Mouse (Mus musculus) liver, embryonic 14.5 days (tissue): ENCODE measurements around the gene Nfia. TPM values are rescaled to one million over a fixed set of nuclear protein-coding genes. Genes with fewer than 3 reads are reported as not detected.
A peak's percentile ranks its signal among the peaks of the same experiment; 100 is the strongest.

ENCODE experiments used
- ATAC-seq: fragments of 200-750 bp; cut with Nextera tagmentation; 2 replicates; pipeline ENCODE4 v1.8.0; 2017; ENCODE audit warnings: moderate number of reproducible peaks, mild to moderate bottlenecking, moderate library complexity; ENCODE audit not compliant: insufficient read depth
- DNase-seq, 3 experiments: peaks; one replicate each; pipeline ENCODE4 v3.0.0-alpha.2; 2012 to 2013; ENCODE audit warnings: low read depth in 3 of 3, low spot score in 3 of 3
- H3K27ac ChIP-seq: fragments of 300-500 bp; sonication (generic); 2 replicates; pipeline ENCODE4 v1.5.1; 2014; ENCODE audit warnings: moderate library complexity, mild to moderate bottlenecking, control low read depth, inconsistent platforms
- H3K27me3 ChIP-seq: fragments of 300-500 bp; sonication (generic); 2 replicates; pipeline ENCODE4 v1.6.1; 2014; ENCODE audit warnings: mild to moderate bottlenecking, low read length, moderate library complexity; ENCODE audit not compliant: control insufficient read depth, insufficient read depth
- H3K36me3 ChIP-seq: fragments of 300-500 bp; sonication (generic); replicated peaks from 2 replicates; pipeline ENCODE4 v1.6.1; 2014; ENCODE audit warnings: low read depth; ENCODE audit not compliant: control insufficient read depth, insufficient read depth
- H3K4me1 ChIP-seq, 2 experiments: fragments of 200-500 bp in 1 of 2; fragments of 300-500 bp in 1 of 2; sonication (generic) in 1 of 2; replicated peaks; 2 replicates each; pipeline ENCODE4 v1.6.1; 2012 to 2014; ENCODE audit warnings: antibody characterized with exemption in 1 of 2, inconsistent platforms in 1 of 2, low read length in 1 of 2; ENCODE audit not compliant: control insufficient read depth in 2 of 2, insufficient read depth in 2 of 2
- H3K4me2 ChIP-seq: fragments of 300-500 bp; sonication (generic); 2 replicates; pipeline ENCODE4 v1.6.1; 2014; ENCODE audit warnings: low read depth, mild to moderate bottlenecking, control low read depth, moderate library complexity
- H3K4me3 ChIP-seq, 2 experiments: fragments of 200-500 bp in 1 of 2; fragments of 300-500 bp in 1 of 2; sonication (generic) in 1 of 2; 2 replicates each; pipeline ENCODE4 v1.5.1; 2012 to 2014; ENCODE audit warnings: low read depth in 2 of 2, low read length in 2 of 2, mild to moderate bottlenecking in 2 of 2, control low read depth in 1 of 2, inconsistent platforms in 1 of 2, moderate library complexity in 1 of 2; ENCODE audit not compliant: insufficient read depth in 1 of 2
- H3K9ac ChIP-seq: fragments of 300-500 bp; sonication (generic); replicated peaks from 2 replicates; pipeline ENCODE4 v1.6.1; 2014; ENCODE audit warnings: mild to moderate bottlenecking, control low read depth, moderate library complexity
- H3K9me3 ChIP-seq: fragments of 300-500 bp; sonication (generic); 2 replicates; pipeline ENCODE4 v1.6.1; 2016; ENCODE audit warnings: low read length, mixed read lengths; ENCODE audit not compliant: control insufficient read depth
- CTCF ChIP-seq: IDR thresholded peaks from 2 replicates; pipeline ENCODE4 v1.5.1; 2016; ENCODE audit warnings: antibody characterized with exemption, low read depth, control low read depth
- EP300 ChIP-seq: IDR thresholded peaks from 2 replicates; pipeline ENCODE4 v1.6.1; 2016; ENCODE audit warnings: antibody characterized with exemption, low read depth
- WGBS: fragments of 180-500 bp; shearing (Covaris S2); extraction: QIAGEN DNeasy Blood & Tissue Kit; methylation state at CpG from one replicate; pipeline ENCODE4 v1.1.7; 2014; ENCODE audit not compliant: insufficient replicate concordance; 5-methylcytosine and 5-hydroxymethylcytosine counted together
- polyA plus RNA-seq, 2 experiments: library from polyadenylated mRNA; depleted of rRNA in 1 of 2; stranded (reverse) in 1 of 2; unstranded in 1 of 2; fragments of >200 nt; fragmentation: Nextera tagmentation in 1 of 2; extraction: Ambion mirVana in 1 of 2; gene quantifications; 2 replicates each; pipeline versions ENCODE4 v1.2.1 to v1.2.3; 2012 to 2014

Gene Nfia
- polyA plus RNA-seq, 2 experiments: 1.0 to 2.6 TPM

DNA sequence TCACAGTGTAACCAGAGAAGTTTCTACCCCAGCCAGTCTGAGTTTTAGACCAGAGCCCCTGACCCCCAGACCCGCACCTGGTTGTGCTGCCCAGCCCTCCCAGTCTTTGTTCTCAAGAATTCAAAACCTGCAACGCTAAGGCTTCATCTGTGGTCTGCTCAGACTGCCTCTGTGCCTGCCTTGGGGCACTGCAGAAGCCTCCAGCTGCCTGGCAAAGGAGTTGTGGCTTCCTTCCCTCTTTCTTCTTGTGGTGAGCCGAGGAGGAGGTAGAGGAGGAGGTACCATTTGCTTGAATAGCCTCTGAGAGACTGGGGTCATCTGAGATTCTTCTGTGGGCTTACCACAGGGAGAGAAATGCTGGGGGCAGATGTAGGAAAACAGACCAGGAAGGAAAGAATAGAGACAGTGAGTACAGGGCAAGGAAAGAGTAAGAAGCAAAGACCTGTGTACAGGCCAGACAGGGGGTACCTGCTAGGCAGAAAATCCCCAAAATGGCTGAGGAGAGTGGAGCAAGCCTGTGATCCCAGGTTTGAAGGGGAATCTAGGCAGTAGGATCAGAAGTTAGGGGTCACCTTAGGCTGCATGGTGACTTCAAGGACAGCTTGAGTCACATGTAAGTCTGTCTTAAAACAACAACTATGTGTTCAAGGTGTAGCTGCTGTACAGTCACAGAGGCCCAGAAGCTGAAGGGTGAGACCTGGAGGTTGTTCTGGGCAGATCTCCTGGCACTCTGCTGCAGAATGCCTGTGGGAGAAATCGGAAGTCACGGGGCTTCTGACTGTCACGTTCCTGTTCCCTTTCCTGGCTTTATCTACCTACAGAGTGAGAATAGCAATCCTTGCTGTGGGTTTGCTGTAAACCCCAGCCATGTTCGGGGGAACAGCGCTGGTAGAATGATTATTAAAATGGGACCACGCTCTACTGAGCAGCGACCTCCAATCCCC is 328.9 kb downstream of the Nfia start:
- H3K9me3 ChIP-seq: no peaks in the 10 kb centered on the region
- no peaks in the 10 kb centered on the region for H3K36me3 ChIP-seq
- DNase-seq: no peak
- no peak overlapping the region for H3K4me2 ChIP-seq
- H3K9ac ChIP-seq: no peak overlapping the region
- H3K27ac ChIP-seq: no peak overlapping the region
- ATAC-seq: no peak
- 40% methylated on average over 10 of the region's 10 CpGs for WGBS
- no peaks in the 10 kb centered on the region for H3K27me3 ChIP-seq
- TF ChIP-seq CTCF (no peak), EP300 (no peak)
- peaks cover 0 to 14% of the 10 kb centered on the region in 2 experiments; a peak in 3 of 4 replicates for H3K4me1 ChIP-seq
- H3K4me3 ChIP-seq: no peak overlapping the region

DNA sequence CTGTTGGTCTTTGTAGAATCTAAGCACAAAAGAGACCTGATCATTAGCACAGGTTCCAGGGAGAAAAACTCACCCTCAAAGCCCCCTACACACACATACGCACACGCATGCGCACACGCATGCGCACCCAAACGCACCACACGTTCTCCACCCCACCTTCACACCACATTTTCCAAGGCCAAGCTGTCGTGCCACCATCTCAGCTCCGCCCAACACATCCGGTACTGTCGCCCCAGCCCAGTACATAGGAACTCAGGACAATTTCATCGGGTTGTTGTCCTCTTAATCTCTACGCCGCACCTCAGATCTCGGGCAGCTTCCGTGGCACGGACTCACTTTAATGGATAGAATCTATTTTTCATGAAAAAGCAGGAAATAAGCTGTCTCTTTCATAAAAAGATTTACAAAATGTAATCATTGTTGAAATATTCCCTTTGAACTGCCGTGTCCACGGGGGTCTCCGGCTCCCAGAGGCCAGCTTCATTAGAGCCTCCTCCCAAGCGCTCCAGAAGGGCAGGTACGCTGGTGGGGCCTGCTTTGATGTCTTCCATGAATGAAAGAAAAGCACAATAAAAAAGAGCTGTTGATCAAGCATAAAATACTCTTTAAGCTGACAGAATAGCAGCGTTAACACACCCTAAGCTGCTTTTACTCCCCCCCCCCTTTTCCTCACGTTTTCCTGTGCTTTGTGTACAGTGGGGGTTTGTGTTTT is 330.2 kb downstream of the Nfia start:
- H3K9ac ChIP-seq: no peak overlapping the region
- no peak overlapping the region for H3K4me2 ChIP-seq
- no peak overlapping the region for H3K4me3 ChIP-seq
- WGBS: 71% methylated on average over 24 of the region's 24 CpGs
- peaks cover 0 to 14% of the 10 kb centered on the region in 2 experiments; a peak in 2 of 4 replicates for H3K4me1 ChIP-seq
- ATAC-seq: no peak
- no peaks in the 10 kb centered on the region for H3K9me3 ChIP-seq
- no peaks in the 10 kb centered on the region; the same call in 1 of the 2 replicates for H3K27me3 ChIP-seq
- no peaks in the 10 kb centered on the region for H3K36me3 ChIP-seq
- H3K27ac ChIP-seq: no peak overlapping the region
- DNase-seq: no peak
- no peak for TF ChIP-seq CTCF
- no peak for TF ChIP-seq EP300

DNA sequence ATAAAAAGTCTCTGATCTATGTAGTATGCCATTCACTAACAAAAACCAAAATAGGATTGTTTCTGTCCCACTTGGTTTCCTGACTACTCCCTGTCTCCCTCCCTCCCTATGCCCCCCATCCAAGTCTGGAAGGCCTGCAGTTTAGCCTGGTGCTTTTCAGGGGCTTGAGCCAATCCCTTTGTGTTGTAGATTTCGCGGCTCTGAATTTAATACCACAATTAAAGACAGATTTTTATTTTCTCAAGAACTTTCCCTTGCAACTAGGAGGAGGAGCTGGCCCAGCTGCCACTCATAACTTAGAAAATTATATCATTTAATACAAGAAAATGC is 330.8 kb downstream of the Nfia start:
- peaks cover 0 to 12% of the 10 kb centered on the region in 2 experiments; a peak in 2 of 4 replicates for H3K4me1 ChIP-seq
- no peak for ATAC-seq
- no peaks in the 10 kb centered on the region for H3K36me3 ChIP-seq
- no peak for TF ChIP-seq CTCF
- no peak for TF ChIP-seq EP300
- no peak for DNase-seq
- H3K27me3 ChIP-seq: no peaks in the 10 kb centered on the region; the same call in 1 of the 2 replicates
- no peak overlapping the region for H3K9ac ChIP-seq
- no peak overlapping the region for H3K4me2 ChIP-seq
- H3K4me3 ChIP-seq: no peak overlapping the region
- WGBS: 61% methylated on average over 2 of the region's 2 CpGs
- H3K9me3 ChIP-seq: no peaks in the 10 kb centered on the region
- H3K27ac ChIP-seq: no peak overlapping the region

DNA sequence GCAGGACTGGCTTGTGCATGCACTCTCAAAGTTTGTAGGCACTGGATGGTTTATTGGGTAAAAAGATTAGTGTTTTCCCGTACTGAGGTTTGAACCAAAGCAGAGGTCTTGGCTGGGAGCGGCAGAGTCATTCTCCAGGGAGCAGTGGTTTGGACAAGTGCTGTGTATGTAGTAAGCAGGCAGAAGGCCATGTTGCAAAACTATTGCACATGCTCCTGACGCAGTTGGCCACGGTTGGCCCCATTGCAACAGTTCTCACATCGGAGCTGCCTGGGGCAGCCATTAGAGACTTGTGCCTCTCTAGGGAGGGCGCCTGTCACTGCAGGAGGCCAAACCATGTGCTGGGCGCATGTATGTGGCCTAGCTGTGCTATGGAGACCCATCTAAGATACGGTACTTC is 331.6 kb downstream of the Nfia start:
- no peaks in the 10 kb centered on the region for H3K9me3 ChIP-seq
- TF ChIP-seq EP300 (no peak), CTCF (no peak)
- peaks cover 0 to 5% of the 10 kb centered on the region in 2 experiments; a peak in 1 of 4 replicates for H3K4me1 ChIP-seq
- H3K27ac ChIP-seq: no peak overlapping the region
- DNase-seq (no peak), ATAC-seq (0 out of 2 replicates have a peak, but pooled peaks have one; percentile 31)
- no peaks in the 10 kb centered on the region; the same call in 1 of the 2 replicates for H3K27me3 ChIP-seq
- no peak overlapping the region for H3K4me3 ChIP-seq
- H3K4me2 ChIP-seq: no peak overlapping the region
- no peaks in the 10 kb centered on the region for H3K36me3 ChIP-seq
- WGBS: 68% methylated on average over 8 of the region's 8 CpGs
- no peak overlapping the region for H3K9ac ChIP-seq
